Mouse (Mus musculus) neural tube, embryonic 11.5 days (tissue): ENCODE data around the gene Pa2g4. TPM values are rescaled to one million over a fixed set of nuclear protein-coding genes. Genes with fewer than 3 reads are reported as not detected.

Experiments used
- ATAC-seq: fragments of 200-750 bp; cut with Nextera tagmentation; 2 replicates; pipeline ENCODE4 v1.8.0; 2017; ENCODE audit warnings: moderate number of reproducible peaks, mild to moderate bottlenecking, moderate TSS enrichment, moderate library complexity; ENCODE audit not compliant: insufficient read depth, low FRiP score, low TSS enrichment
- DNase-seq: peaks from one replicate; pipeline ENCODE4 v3.0.0-alpha.2; 2015; ENCODE audit warnings: low spot score
- H3K27ac ChIP-seq: fragments of 300-500 bp; sonication (generic); 2 replicates; pipeline ENCODE4 v1.5.1; 2014; ENCODE audit warnings: low read depth, mild to moderate bottlenecking, low read length
- H3K27me3 ChIP-seq: fragments of 300-500 bp; sonication (generic); 2 replicates; pipeline ENCODE4 v1.6.1; 2014; ENCODE audit warnings: mild to moderate bottlenecking, low read length, mixed read lengths; ENCODE audit not compliant: control insufficient read depth, insufficient read depth
- H3K36me3 ChIP-seq: fragments of 300-500 bp; sonication (generic); 2 replicates; pipeline ENCODE4 v1.6.1; 2014; ENCODE audit warnings: mild to moderate bottlenecking, low read length, moderate library complexity, mixed read lengths; ENCODE audit not compliant: control insufficient read depth, insufficient read depth
- H3K4me1 ChIP-seq: fragments of 300-500 bp; sonication (generic); 2 replicates; pipeline ENCODE4 v1.6.1; 2014; ENCODE audit warnings: low read length, mixed read lengths; ENCODE audit not compliant: control insufficient read depth, insufficient read depth
- H3K4me2 ChIP-seq: fragments of 300-500 bp; sonication (generic); 2 replicates; pipeline ENCODE4 v1.6.1; 2014; ENCODE audit warnings: low read depth, mild to moderate bottlenecking, moderate library complexity
- H3K4me3 ChIP-seq: fragments of 300-500 bp; sonication (generic); 2 replicates; pipeline ENCODE4 v1.5.1; 2014; ENCODE audit warnings: low read depth, low read length
- H3K9ac ChIP-seq: fragments of 300-500 bp; sonication (generic); 2 replicates; pipeline ENCODE4 v1.6.1; 2014; ENCODE audit warnings: mild to moderate bottlenecking, low read length
- H3K9me3 ChIP-seq: fragments of 300-500 bp; sonication (generic); 2 replicates; pipeline ENCODE4 v1.6.1; 2016; ENCODE audit warnings: low read length; ENCODE audit not compliant: control insufficient read depth
- WGBS: fragments of 180-500 bp; shearing (Covaris S2); extraction: QIAGEN DNeasy Blood & Tissue Kit; methylation state at CpG from one replicate; pipeline ENCODE4 v1.1.7; 2014; 5-methylcytosine and 5-hydroxymethylcytosine counted together
- microRNA-seq: library from miRNA; unstranded; fragments of <30 nt; microRNA quantifications from one replicate; pipeline ENCODE4, GENCODE M21; 2016
- polyA plus RNA-seq: library from polyadenylated mRNA; unstranded; fragments of >200 nt; fragmentation: Nextera tagmentation; extraction: Ambion mirVana; gene quantifications from 2 replicates; pipeline ENCODE4 v1.2.1, GENCODE M21; 2014

Gene Pa2g4
- polyA plus RNA-seq, 1 experiment from 2014 or later = 251 TPM

- no peak overlapping the region for H3K9ac ChIP-seq
- WGBS = 80% methylated on average over 4 of the region's 4 CpGs
- DNase-seq (no peak), ATAC-seq (no peak)
- no peaks in the 10 kb centered on the region for H3K27me3 ChIP-seq
- no peak overlapping the region for H3K4me2 ChIP-seq
- H3K36me3 ChIP-seq = 0 out of 2 replicates have a peak, but pooled peaks cover 2% of the 10 kb centered on the region
- H3K27ac ChIP-seq = no peak overlapping the region
- no peak overlapping the region for H3K4me3 ChIP-seq
- H3K9me3 ChIP-seq = no peaks in the 10 kb centered on the region
- H3K4me1 ChIP-seq = no peaks in the 10 kb centered on the region
Observed at GRCm38 (mm10) chr10:128509831-128510230, 56.0 kb downstream of the Pa2g4 start.

- H3K27me3 ChIP-seq = no peaks in the 10 kb centered on the region
- 0 out of 2 replicates have a peak, but pooled peaks cover 2% of the 10 kb centered on the region for H3K36me3 ChIP-seq
- H3K4me2 ChIP-seq = no peak overlapping the region
- H3K9ac ChIP-seq = no peak overlapping the region
- no peak overlapping the region for H3K27ac ChIP-seq
- H3K4me3 ChIP-seq = no peak overlapping the region
- WGBS = 90% methylated on average over 9 of the region's 9 CpGs
- no peak for ATAC-seq
- no peaks in the 10 kb centered on the region for H3K4me1 ChIP-seq
- DNase-seq = no peak
- H3K9me3 ChIP-seq = no peaks in the 10 kb centered on the region
Observed at GRCm38 (mm10) chr10:128509203-128509602, 56.6 kb downstream of the Pa2g4 start.

- H3K36me3 ChIP-seq = 0 out of 2 replicates have a peak, but pooled peaks cover 2% of the 10 kb centered on the region
- H3K4me3 ChIP-seq = no peak overlapping the region
- H3K27me3 ChIP-seq = no peaks in the 10 kb centered on the region
- DNase-seq (no peak), ATAC-seq (no peak)
- no peaks in the 10 kb centered on the region for H3K9me3 ChIP-seq
- no peak overlapping the region for H3K9ac ChIP-seq
- no peaks in the 10 kb centered on the region for H3K4me1 ChIP-seq
- WGBS = 84% methylated on average over 9 of the region's 9 CpGs
- H3K27ac ChIP-seq = no peak overlapping the region
- no peak overlapping the region for H3K4me2 ChIP-seq
Observed at GRCm38 (mm10) chr10:128508260-128508659, 57.5 kb downstream of the Pa2g4 start.

Small RNA genes lying within 50 kb of the gene (microRNA-seq; reads per million reads assigned to microRNA genes)
- gene Gm47275 (not detected), gene Mir6916 (not detected), gene Mir6917 (not detected)

Other genes with a start within 250 kb of the Pa2g4 start
- 248 and 261 TPM in 2 replicates for gene Cnpy2, start 243.5 kb downstream of the Pa2g4 start, polyA plus RNA-seq
- 266 and 284 TPM in 2 replicates for gene Cs, start 228.3 kb downstream of the Pa2g4 start, polyA plus RNA-seq
- 19.0 and 24.1 TPM in 2 replicates for gene Coq10a, start 197.0 kb downstream of the Pa2g4 start, polyA plus RNA-seq
- 9.5 and 10.4 TPM in 2 replicates for gene Ankrd52, start 188.9 kb downstream of the Pa2g4 start, polyA plus RNA-seq
- not detected in 2 replicates for gene Slc39a5, start 164.8 kb downstream of the Pa2g4 start, polyA plus RNA-seq
- gene Nabp2, start 154.5 kb downstream of the Pa2g4 start, polyA plus RNA-seq = 115 and 127 TPM in 2 replicates
- gene Rnf41, start 154.3 kb downstream of the Pa2g4 start, polyA plus RNA-seq = 43.5 and 46.8 TPM in 2 replicates
- 124 and 125 TPM in 2 replicates for gene Smarcc2, start 106.7 kb downstream of the Pa2g4 start, polyA plus RNA-seq
- 776 and 804 TPM in 2 replicates for gene Myl6, start 71.8 kb downstream of the Pa2g4 start, polyA plus RNA-seq
- gene Myl6b, start 67.3 kb downstream of the Pa2g4 start, polyA plus RNA-seq = 2.4 and 3.5 TPM in 2 replicates
- gene Esyt1, start 40.1 kb downstream of the Pa2g4 start, polyA plus RNA-seq = 27.3 and 34.1 TPM in 2 replicates
- gene Zc3h10, start 18.2 kb downstream of the Pa2g4 start, polyA plus RNA-seq = 16.6 and 18.3 TPM in 2 replicates
- 3,132 and 3,213 TPM in 2 replicates for gene Rpl41, start 16.7 kb downstream of the Pa2g4 start, polyA plus RNA-seq
- gene Erbb3, start 23.7 kb upstream of the Pa2g4 start, polyA plus RNA-seq = 14.4 and 17.3 TPM in 2 replicates
- gene Rps26, start 60.8 kb upstream of the Pa2g4 start, polyA plus RNA-seq = 626 and 686 TPM in 2 replicates
- gene Ikzf4, start 80.0 kb upstream of the Pa2g4 start, polyA plus RNA-seq = 4.2 and 5.1 TPM in 2 replicates
- gene Suox, start 108.1 kb upstream of the Pa2g4 start, polyA plus RNA-seq = 15.6 and 17.2 TPM in 2 replicates
- gene Rab5b, start 130.3 kb upstream of the Pa2g4 start, polyA plus RNA-seq = 82.2 and 82.9 TPM in 2 replicates
- gene Pmel, start 138.2 kb upstream of the Pa2g4 start, polyA plus RNA-seq = 4.0 and 4.6 TPM in 2 replicates
- gene Cdk2, start 139.0 kb upstream of the Pa2g4 start, polyA plus RNA-seq = 93.9 and 99.5 TPM in 2 replicates
- 5.8 and 6.2 TPM in 2 replicates for gene Dgka, start 178.9 kb upstream of the Pa2g4 start, polyA plus RNA-seq
- 47.8 and 50.2 TPM in 2 replicates for gene Pym1, start 181.9 kb upstream of the Pa2g4 start, polyA plus RNA-seq
- 0.32 and 0.41 TPM in 2 replicates for gene Mmp19, start 224.9 kb upstream of the Pa2g4 start, polyA plus RNA-seq
- 39.3 and 42.8 TPM in 2 replicates for gene Dnajc14, start 238.1 kb upstream of the Pa2g4 start, polyA plus RNA-seq
- gene Tmem198b, start 238.4 kb upstream of the Pa2g4 start, polyA plus RNA-seq = 16.7 and 16.9 TPM in 2 replicates